Mouse (Mus musculus): ENCODE data around the gene Gm17482. TPM values are rescaled to one million over a fixed set of nuclear protein-coding genes. Genes with fewer than 3 reads are reported as not detected.

Gm17482 gene
- polyA plus RNA-seq, 1 experiment from 2014 or later = not detected

- DNase-seq (ENCODE audit: low spot score) = no peak
- Histone ChIP-seq H3K4me1 (no peaks in the 10 kb centered on the region), H3K36me3 (no peaks in the 10 kb centered on the region), H3K9me3 (replicated peaks) (no peaks in the 10 kb centered on the region), H3K27ac (replicated peaks) (no peak overlapping the region), H3K27me3 (ENCODE audit: low read depth, poor library complexity, severe bottlenecking) (no peaks in the 10 kb centered on the region), H3K4me3 (no peak overlapping the region)
- WGBS = 75% methylated on average over 2 of the region's 2 CpGs
Observed at GRCm38 (mm10) chr6:115279639-115280038, 52.5 kb downstream of the Gm17482 start.

DNA sequence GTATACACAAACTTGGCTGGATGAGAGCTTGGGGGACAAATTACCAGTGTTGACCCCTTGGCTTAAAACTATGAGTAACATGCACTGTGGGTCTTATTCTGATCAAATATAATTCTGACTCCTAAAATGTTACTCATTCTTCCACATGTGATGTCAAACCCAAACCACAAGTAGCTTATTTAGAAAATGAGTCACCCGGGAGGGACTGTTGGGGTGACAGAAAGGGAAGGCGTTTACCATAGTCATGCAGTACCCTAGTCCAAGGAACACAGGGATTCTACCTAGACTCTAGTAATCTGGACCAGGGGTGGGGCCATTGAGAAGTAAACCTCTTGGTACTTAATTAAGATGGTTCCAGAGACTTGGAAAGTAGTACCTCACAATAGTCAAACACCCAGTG lies 57.0 kb downstream of the Gm17482 start:
- WGBS = 83% methylated on average over 2 of the region's 2 CpGs

GRCm38 (mm10) chr6:115286441-115286840 lies 59.3 kb downstream of the Gm17482 start:
- no peaks in the 10 kb centered on the region for H3K36me3 ChIP-seq
- WGBS = 91% methylated on average over 6 of the region's 6 CpGs
- DNase-seq (ENCODE audit: low spot score) = no peak
- H3K4me1 ChIP-seq = no peaks in the 10 kb centered on the region
- no peak overlapping the region for H3K27ac ChIP-seq (replicated peaks)
- no peaks in the 10 kb centered on the region for H3K27me3 ChIP-seq (ENCODE audit: low read depth, poor library complexity, severe bottlenecking)
- no peaks in the 10 kb centered on the region for H3K9me3 ChIP-seq (replicated peaks)
- H3K4me3 ChIP-seq = no peak overlapping the region

More for the DNA sequence above, 57.0 kb downstream of the Gm17482 start:
- Histone ChIP-seq H3K4me3 (no peak overlapping the region), H3K27ac (replicated peaks) (no peak overlapping the region), H3K4me1 (no peaks in the 10 kb centered on the region), H3K27me3 (ENCODE audit: low read depth, poor library complexity, severe bottlenecking) (no peaks in the 10 kb centered on the region), H3K9me3 (replicated peaks) (no peaks in the 10 kb centered on the region), H3K36me3 (no peaks in the 10 kb centered on the region)
- DNase-seq (ENCODE audit: low spot score) = no peak

DNA sequence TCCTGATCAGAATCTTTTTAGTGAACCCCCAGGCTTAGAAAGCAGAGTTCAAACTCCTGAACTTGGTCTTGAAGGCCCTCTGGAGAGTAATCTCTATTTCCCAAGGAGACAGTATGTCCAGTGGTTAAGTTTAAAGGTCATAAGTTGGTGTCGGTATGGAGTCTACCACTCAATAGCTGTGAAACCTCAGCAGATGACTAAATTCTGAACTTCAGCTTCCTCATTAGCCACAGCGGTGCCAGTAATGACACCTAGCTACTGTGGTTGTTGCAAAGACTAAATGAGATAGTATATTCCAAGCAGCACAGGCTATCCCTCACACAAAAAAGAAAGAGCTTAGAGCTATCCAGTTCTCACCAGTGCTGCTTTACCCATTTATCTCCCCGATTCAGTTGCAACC lies 61.1 kb downstream of the Gm17482 start:
- DNase-seq (ENCODE audit: low spot score) = no peak
- Histone ChIP-seq H3K9me3 (replicated peaks) (no peaks in the 10 kb centered on the region), H3K27me3 (ENCODE audit: low read depth, poor library complexity, severe bottlenecking) (no peaks in the 10 kb centered on the region), H3K27ac (replicated peaks) (no peak overlapping the region), H3K4me3 (no peak overlapping the region), H3K36me3 (no peaks in the 10 kb centered on the region), H3K4me1 (no peaks in the 10 kb centered on the region)
- WGBS = 90% methylated on average over 3 of the region's 3 CpGs

- Histone ChIP-seq H3K4me1 (no peaks in the 10 kb centered on the region), H3K36me3 (no peaks in the 10 kb centered on the region), H3K9me3 (replicated peaks) (no peaks in the 10 kb centered on the region), H3K27ac (replicated peaks) (no peak overlapping the region), H3K27me3 (ENCODE audit: low read depth, poor library complexity, severe bottlenecking) (no peaks in the 10 kb centered on the region), H3K4me3 (no peak overlapping the region)
- no peak for DNase-seq (ENCODE audit: low spot score)
- 77% methylated on average over 5 of the region's 5 CpGs for WGBS
Observed at GRCm38 (mm10) chr6:115290561-115290960, 63.4 kb downstream of the Gm17482 start.

DNA sequence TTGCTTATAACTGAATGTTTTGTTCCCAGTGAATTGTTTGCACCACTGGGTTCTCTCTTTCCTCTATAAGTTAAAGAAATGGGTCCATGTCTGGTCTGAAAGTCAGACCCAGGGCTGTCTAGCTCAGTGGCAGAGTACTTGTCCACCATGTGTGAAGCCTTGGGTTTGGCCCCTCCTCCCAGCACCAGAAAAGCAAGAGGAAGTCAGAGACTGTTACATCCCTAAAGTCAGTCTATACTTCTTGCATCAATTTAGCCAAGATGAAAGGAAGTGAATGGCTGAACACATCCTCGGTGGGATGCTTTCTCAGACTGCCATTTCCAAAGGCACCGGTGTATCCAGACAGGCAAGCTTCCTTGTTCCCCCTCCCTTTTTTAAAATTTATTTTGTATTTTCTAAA lies 63.9 kb downstream of the Gm17482 start:
- Histone ChIP-seq H3K4me1 (no peaks in the 10 kb centered on the region), H3K9me3 (replicated peaks) (no peaks in the 10 kb centered on the region), H3K27ac (replicated peaks) (no peak overlapping the region), H3K4me3 (no peak overlapping the region), H3K36me3 (no peaks in the 10 kb centered on the region), H3K27me3 (ENCODE audit: low read depth, poor library complexity, severe bottlenecking) (no peaks in the 10 kb centered on the region)
- 84% methylated on average over 2 of the region's 2 CpGs for WGBS
- no peak for DNase-seq (ENCODE audit: low spot score)

GRCm38 (mm10) chr6:115291823-115292222 lies 64.7 kb downstream of the Gm17482 start:
- no peaks in the 10 kb centered on the region for H3K27me3 ChIP-seq (ENCODE audit: low read depth, poor library complexity, severe bottlenecking)
- H3K36me3 ChIP-seq = no peaks in the 10 kb centered on the region
- H3K4me3 ChIP-seq = no peak overlapping the region
- no peak overlapping the region for H3K27ac ChIP-seq (replicated peaks)
- WGBS = 92% methylated on average over 6 of the region's 6 CpGs
- no peak for DNase-seq (ENCODE audit: low spot score)
- H3K9me3 ChIP-seq (replicated peaks) = no peaks in the 10 kb centered on the region
- no peaks in the 10 kb centered on the region for H3K4me1 ChIP-seq

DNA sequence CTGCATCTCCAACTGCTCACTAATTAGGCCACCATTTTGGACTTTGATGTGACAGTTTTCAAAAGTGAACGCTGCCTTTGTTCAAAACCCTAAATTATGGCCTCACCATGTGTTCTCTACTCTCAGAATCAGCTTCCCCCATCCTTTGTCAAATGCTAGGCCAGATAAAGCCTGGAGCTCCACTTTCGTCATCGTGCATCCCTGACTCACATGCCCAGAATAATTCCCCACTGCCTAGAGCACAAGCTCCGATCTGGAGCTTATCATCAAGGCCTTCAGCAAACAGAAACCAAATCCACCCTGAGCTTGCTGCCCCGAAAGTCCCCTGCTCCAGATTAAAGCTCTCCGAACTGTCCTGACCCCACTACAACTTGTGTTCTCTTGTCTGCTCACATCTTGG lies 65.5 kb downstream of the Gm17482 start:
- Histone ChIP-seq H3K27me3 (ENCODE audit: low read depth, poor library complexity, severe bottlenecking) (no peaks in the 10 kb centered on the region), H3K4me3 (no peak overlapping the region), H3K27ac (replicated peaks) (no peak overlapping the region), H3K9me3 (replicated peaks) (no peaks in the 10 kb centered on the region), H3K36me3 (no peaks in the 10 kb centered on the region), H3K4me1 (no peaks in the 10 kb centered on the region)
- 78% methylated on average over 6 of the region's 6 CpGs for WGBS
- no peak for DNase-seq (ENCODE audit: low spot score)

DNA sequence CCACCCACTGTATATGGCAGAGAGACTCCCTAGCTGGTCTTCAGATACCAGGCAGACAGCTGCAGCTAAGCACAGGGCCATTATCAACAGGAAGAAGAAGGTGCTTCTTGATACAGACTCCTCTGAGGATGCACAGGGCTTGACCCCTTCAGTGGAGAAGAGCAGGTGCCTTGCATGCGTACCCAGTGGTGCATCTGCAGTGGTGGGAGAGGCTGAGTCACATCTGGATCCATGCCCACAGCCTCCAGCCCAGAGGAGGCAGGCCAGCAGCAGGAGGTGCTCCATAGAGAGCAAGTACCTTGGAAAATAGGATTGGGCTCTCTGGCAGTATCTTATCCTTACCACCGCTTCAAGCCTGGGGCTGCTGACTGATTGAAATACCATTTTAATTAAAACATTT lies 66.7 kb downstream of the Gm17482 start:
- no peaks in the 10 kb centered on the region for H3K9me3 ChIP-seq (replicated peaks)
- H3K4me3 ChIP-seq = no peak overlapping the region
- no peaks in the 10 kb centered on the region for H3K36me3 ChIP-seq
- no peaks in the 10 kb centered on the region for H3K4me1 ChIP-seq
- WGBS = 79% methylated on average over 2 of the region's 2 CpGs
- H3K27ac ChIP-seq (replicated peaks) = no peak overlapping the region
- H3K27me3 ChIP-seq (ENCODE audit: low read depth, poor library complexity, severe bottlenecking) = no peaks in the 10 kb centered on the region
- DNase-seq (ENCODE audit: low spot score) = no peak

DNA sequence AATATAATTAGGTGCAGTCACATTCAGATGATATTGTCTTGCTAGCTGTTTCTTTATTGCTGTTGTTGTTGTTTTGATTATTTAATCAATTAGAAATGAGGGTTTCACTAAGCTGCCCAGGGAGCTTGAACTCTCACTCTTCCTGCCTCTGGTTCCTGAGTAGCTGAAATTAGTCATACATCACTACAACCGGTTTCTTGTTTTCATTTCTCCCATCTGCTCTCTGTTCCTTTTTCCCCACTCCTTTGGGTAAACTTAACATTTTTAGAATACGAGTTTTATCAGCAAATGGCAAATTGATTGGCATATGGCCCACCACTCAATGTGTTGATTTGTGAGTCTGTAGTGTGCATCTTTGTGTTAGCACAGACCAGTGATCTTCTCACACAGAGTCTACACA lies 80.0 kb downstream of the Gm17482 start:
- no peaks in the 10 kb centered on the region for H3K27me3 ChIP-seq (ENCODE audit: low read depth, poor library complexity, severe bottlenecking)
- 82% methylated on average over 2 of the region's 2 CpGs for WGBS
- H3K9me3 ChIP-seq (replicated peaks) = no peaks in the 10 kb centered on the region
- H3K4me1 ChIP-seq = no peaks in the 10 kb centered on the region
- H3K36me3 ChIP-seq = no peaks in the 10 kb centered on the region
- DNase-seq (ENCODE audit: low spot score) = no peak
- no peak overlapping the region for H3K27ac ChIP-seq (replicated peaks)
- H3K4me3 ChIP-seq = no peak overlapping the region

Other genes starting within 250 kb of the Gm17482 start
- gene Tamm41, start 189.5 kb upstream of the Gm17482 start, polyA plus RNA-seq (2016; fragmentation: Nextera tagmentation; extraction: Ambion mirVana) = 85.6 and 100 TPM in 2 replicates
- gene Syn2, start 92.4 kb upstream of the Gm17482 start, polyA plus RNA-seq (2016; fragmentation: Nextera tagmentation; extraction: Ambion mirVana) = 1.3 and 2.7 TPM in 2 replicates
- 0.06 and 0.12 TPM in 2 replicates for gene Timp4, start 24.9 kb downstream of the Gm17482 start, polyA plus RNA-seq (2016; fragmentation: Nextera tagmentation; extraction: Ambion mirVana)
- gene Pparg, start 133.6 kb downstream of the Gm17482 start, polyA plus RNA-seq (2016; fragmentation: Nextera tagmentation; extraction: Ambion mirVana) = 0.06 TPM in 1 of 2 replicates, not detected in the other